Mouse (Mus musculus) ovary, postnatal 14 days (tissue): ENCODE measurements around the gene Nelfa.
"Not testable (repeated sequence)": the region's sequence is repeated elsewhere in the genome, so short reads cannot be mapped to it uniquely, and the experiment has no call there.

Experiments
- DNase-seq: peaks from one replicate; pipeline ENCODE4 v3.0.0; 2022; ENCODE audit warnings: low spot score

The Nelfa gene

GRCm38 (mm10) chr5:33936120-33936707 is at the start of gene Nelfa:
Gene Nelfa (minus strand): TSS chr5:33936413.
- peak; percentile 97 for DNase-seq

GRCm38 (mm10) chr5:33983309-33984121 is 47.3 kb upstream of the Nelfa start, which contains the start of gene Gm1673:
Gene Gm1673 (plus strand): TSS chr5:33983433.
- DNase-seq, result peak; percentile 82

- no peak for DNase-seq
Measured at GRCm38 (mm10) chr5:33982731-33983259, 46.6 kb upstream of the Nelfa start.

- DNase-seq, result no peak
Measured at GRCm38 (mm10) chr5:33976267-33976666, 40.1 kb upstream of the Nelfa start.

DNA sequence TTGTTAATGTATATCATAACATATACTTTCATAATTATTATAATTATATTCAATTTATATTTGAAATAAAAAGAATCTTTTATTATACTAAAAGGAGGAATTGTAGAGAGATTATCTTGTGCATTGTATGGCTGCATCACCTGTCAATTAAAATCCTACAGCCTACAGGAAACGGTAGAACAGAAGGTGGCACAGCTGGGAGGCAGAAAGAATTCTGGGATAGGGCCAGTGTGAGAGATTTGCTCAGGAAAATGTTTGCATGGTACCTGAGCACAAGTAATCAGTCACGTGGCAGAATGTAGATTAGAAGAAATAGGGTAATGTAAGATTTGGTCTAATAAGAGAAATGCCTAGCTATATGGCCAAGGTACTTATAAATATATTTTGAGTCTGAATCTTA is 38.5 kb upstream of the Nelfa start:
- DNase-seq, result no peak

- no peak for DNase-seq
Measured at GRCm38 (mm10) chr5:33959382-33959781, 23.2 kb upstream of the Nelfa start.

DNA sequence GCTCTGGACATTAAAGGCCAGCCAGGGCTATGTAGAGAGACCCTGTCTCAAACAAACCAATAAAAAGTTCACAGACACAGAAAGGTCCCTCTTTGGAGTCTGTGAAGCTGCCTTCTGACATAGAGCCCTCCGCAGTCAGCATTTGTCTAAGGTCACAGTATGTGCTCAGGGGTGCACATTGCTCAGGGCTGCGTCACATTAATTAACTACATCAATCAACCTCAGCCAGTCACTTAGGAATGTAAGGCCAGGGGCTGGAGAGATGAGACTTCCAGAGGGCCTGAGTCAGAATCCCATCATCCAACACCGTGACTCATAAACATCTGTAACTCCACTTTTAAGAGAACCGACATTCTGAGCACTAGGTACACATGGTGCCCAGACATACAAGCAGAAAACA is 19.7 kb upstream of the Nelfa start:
- DNase-seq, result no peak

- DNase-seq, result peak; percentile 53
Measured at GRCm38 (mm10) chr5:33954354-33954753, 18.1 kb upstream of the Nelfa start.

GRCm38 (mm10) chr5:33953471-33954185 is 17.4 kb upstream of the Nelfa start:
- DNase-seq, result no peak

DNA sequence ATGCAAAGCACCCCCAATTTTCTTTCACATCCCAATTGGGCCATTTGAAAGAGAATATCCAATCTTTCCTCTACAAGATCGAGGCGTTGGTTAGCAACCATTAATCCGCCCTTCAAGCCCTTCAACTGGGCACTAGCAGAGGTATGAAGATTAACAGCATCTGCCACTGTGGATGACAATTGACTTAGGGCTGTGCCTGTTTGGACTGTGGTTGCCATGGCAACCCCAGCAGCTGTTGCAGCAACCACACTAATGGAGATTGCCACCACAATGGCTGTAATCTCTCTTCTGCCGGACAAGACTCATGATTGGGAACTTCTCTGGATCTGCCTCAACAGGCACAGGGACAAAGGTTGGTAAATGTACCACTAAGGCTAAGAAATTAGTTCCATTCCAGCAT is 12.1 kb upstream of the Nelfa start:
- no peak for DNase-seq

DNA sequence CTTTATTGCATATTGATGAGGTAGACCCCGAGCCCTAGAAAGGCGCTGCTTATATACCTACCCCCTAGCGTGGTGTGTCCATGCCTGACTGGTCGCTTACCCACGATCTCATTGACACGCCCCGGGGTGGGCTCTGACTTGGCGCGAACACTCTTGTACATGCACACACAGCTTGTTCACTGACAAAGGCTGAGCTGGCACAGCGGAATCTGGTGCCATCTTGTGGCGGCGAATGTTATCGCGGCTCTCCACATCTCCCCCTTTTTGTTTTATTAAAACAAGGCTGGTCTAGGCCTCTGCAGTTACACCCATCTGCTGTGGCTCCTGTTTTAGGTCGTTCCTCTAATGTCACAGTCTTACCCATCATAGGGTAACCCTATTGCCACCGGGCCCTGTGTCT is 10.8 kb upstream of the Nelfa start:
- DNase-seq, result not testable (repeated sequence)

DNA sequence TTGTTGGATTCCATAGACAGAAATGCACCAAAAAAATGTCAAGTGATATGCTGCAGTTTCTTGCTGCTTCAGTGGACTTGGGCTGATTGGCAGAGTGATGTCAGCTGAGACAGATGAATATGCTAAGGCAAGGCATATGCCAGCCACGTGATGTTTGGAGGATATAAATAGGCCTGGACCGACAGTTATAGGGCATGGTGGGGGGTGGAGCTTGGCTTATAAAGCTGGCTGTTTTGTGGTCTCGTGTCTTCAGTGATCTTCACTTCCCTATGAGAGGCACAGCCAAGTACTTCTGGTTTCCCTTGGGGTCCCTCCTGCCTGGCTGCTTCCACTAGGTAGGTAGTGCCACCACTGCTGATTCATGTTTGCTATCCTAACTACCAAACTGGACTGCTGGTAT is 2.2 kb upstream of the Nelfa start:
- no peak for DNase-seq

- no peak for DNase-seq
Measured at GRCm38 (mm10) chr5:33937230-33937629, 1.0 kb upstream of the Nelfa start.

DNA sequence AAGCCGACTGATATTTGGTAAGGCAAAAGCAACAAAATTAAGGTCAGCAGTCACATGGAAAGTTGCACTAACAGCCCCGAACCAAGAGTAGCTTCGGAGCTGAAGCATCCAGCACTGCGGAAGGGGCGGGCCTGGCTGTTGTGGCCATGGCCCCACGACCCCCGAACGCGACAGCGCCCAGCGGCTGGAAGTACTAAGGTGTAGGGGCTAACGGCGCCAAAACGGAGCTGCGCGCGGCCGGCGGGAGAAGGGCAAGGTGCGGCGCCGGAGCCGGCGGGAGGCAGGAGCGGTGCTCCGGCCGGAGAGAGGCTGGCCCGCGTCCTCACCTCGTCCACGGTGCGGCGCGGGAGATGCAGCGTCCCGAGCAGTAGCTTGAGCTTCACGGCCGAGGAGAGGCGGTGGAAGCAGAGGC is 507 bp downstream of the Nelfa start:
- DNase-seq, result no peak

DNA sequence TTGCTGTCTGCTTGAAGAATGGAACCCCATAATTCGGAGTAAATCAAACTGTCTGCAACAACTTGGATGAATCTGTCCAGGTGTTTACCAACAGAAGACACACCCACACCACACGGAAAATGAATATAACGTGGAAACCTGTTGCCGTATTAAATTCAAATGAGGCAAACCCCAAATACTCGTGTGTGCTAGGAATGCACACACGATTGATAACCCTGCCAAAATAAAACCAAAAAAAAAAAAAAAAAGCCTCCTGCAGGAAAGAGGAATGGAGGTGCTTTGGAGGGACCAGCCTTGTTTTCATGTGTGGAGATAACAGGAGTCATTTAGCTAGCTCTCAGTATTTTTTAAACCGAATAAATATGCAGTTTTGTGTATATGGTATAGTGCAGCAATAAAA is 1.3 kb downstream of the Nelfa start:
- DNase-seq, result no peak

DNA sequence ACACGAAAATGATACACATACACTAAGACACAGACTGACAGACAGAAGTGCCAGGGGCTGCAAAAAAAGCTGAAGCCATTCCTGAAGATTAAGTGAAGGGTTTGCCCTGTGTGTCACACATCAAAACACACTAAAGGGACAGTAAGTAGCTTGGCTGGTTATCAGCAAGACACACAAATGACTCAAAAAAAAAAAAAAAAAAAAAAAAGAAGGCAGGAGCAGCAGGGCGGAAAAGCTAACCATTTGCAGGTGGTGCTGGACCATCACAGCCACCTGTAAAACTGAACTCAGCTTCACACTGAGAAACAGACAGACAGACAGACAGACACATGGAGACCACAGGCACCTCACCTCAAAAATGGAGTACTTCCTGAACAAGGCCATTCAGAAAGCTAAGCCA is 2.1 kb downstream of the Nelfa start:
- DNase-seq, result no peak

- no peak for DNase-seq
Measured at GRCm38 (mm10) chr5:33932413-33932812, 3.8 kb downstream of the Nelfa start.

GRCm38 (mm10) chr5:33926170-33926569 is 10.0 kb downstream of the Nelfa start:
- DNase-seq, result no peak

- DNase-seq, result no peak
Measured at GRCm38 (mm10) chr5:33922566-33922965, 13.6 kb downstream of the Nelfa start.

DNA sequence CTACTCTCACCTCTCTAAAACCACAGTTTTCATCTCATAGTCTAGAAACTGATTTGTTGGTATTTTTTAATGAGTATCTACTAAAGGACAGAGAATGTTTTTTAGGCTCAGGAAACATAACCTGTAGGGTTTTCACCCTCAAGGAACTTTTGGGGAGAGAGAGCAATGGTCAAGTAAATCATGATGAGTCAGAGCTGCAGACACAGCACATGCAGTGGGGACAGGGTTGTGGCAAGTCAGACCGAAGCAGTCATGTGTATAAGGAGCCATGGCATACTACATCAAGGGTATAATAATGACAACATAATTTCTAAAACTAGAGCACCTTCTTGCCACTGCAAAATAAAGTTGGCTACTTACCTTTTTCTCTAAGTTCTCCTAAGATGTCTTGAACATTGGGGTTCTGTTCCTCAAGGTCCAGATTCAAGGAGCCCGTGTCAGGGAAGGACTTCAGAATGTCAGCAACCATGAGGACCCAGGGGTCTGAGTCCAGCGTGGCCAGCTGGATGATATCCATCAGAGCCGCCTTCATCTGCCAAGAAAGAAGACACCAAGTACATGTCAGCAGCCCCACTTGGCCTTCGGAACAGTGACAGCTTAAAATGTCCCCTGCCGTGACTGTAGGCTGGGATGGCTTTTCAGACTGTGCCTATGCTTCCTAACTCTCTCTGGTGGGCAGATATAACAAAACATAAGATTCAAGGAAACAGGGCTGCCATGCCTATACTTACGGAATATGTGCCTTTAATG is 14.6 kb downstream of the Nelfa start:
- DNase-seq, result no peak

DNA sequence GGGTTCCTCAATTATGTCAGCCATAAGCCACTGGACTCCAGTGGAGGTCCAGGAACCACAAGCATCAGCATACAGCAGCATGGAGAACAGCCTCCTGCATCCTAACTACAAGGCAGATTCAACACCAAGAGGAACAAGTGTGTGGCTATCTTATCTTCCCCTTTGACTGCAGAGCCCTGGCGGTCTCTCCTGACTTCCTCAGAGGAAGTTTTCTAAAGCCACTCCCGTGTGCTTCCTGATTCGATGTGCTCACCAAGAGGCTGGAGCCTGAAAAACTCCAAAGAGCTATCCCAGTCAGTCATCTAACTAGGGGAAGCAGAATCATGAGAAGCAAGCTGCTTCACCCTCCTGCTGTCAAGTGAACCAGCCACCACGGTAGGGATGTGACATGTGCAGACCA is 15.3 kb downstream of the Nelfa start:
- DNase-seq, result no peak

GRCm38 (mm10) chr5:33920037-33920436 is 16.2 kb downstream of the Nelfa start:
- DNase-seq, result no peak
